Mouse (Mus musculus) C3H10T1/2 (cell line): ENCODE data around the gene Dld. TPM values are rescaled to one million over a fixed set of nuclear protein-coding genes. Genes with fewer than 3 reads are reported as not detected.

ENCODE experiments used
- polyA plus RNA-seq, 2 experiments: library from polyadenylated mRNA; unstranded; fragments of >200 nt; fragmentation: generic; extraction: Trizol; gene quantifications; one replicate each; pipeline ENCODE4 v1.2.1; 2012; ENCODE audit warnings: missing spikeins in 2 of 2

Gene Dld
- polyA plus RNA-seq: 10 to 100 TPM in 1 of 2 experiments, 1 to 10 TPM in 1; 1.7 to 15.1 TPM

DNA sequence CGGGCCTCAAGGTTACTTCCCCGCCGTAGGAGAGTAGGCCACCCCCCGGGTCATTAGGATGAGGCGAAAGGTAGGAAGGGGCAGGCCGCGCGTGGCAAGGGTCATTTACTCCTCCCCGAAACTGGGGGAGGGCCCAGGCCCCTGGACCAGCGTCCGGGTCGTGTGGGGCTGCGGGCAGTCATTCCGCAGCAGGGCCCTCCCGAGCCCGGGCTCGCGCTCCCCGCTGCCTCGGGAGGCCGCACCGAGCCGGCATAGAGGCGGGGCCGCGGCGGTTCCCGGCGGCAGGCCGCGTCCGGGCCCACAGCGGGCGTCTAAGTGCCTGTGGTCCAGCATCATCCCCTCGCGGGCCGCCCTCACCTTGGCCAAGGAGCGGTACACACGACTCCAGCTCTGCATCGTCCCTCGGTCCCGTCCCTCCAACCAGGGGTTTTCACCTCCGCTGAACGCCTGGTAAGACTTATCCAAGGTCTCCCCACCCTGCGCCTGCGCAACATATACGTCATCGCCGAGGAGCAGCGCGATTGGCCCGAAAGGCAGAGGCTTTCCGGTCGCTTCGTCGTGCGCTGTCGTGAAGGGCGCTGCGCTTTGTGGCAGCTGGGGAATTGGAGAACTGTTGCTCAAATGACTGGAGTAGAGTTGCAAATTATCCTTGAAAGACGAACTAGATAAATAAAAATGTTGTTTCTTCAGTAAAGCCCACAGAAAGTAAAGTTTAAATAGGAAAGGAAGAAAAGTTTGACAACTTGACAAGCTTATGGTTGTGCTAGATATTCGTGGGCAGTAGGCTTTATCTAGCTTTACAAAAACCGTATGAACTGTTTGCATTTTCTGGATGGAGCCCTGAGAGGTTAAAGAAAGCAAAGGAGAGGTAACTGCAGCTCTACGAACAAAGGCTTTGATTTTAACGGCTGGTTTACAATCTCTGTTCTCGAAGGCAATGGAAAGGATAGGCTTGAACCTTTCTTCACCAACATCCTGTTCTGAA, at the start of gene Dld:
Gene Dld (minus strand): TSS at position 510 of the 985 bp plus-strand sequence.

DNA sequence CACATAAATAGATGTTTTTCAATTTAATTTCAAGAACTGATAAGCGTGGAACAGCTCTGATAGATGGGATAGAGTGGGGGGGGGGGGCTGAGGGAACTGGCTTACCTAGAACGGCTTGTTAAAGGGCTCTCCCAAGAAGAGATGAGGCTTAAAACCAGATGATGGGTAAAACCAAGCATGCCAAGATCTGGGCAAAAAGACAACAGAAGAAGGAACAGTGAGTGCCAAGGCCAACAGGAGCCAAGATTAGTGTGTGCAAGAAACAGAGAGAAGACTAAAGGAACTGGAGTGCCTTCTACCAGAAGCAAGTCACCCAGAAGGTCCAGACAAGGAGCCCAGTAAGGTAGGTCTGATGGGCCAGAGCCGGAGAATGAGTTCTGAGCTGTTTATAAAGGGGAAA, 39.3 kb upstream of the Dld start, which contains the start of gene Slc26a3:
Gene Slc26a3 (plus strand): TSS at position 301 of the 400 bp plus-strand sequence.

Other genes with a start within 250 kb of the Dld start
- not detected for gene Gm6993, start 110.7 kb downstream of the Dld start, polyA plus RNA-seq
- gene Lamb1, start 86.2 kb downstream of the Dld start, polyA plus RNA-seq: 10 to 100 TPM; 11.0 to 54.1 TPM
- not detected for gene Slc26a3, start 39.4 kb upstream of the Dld start, polyA plus RNA-seq
- 1 to 10 TPM; 1.8 to 5.2 TPM for gene Cbll1, start 148.2 kb upstream of the Dld start, polyA plus RNA-seq
- gene Slc26a4, start 208.5 kb upstream of the Dld start, polyA plus RNA-seq: not detected